Mouse (Mus musculus) gastrocnemius, adult 18-20 months (tissue): Measurements from ENCODE around the gene Tekt1. TPM values are rescaled to one million over a fixed set of nuclear protein-coding genes. Genes with fewer than 3 reads are reported as not detected.

Source experiments
- DNase-seq: peaks from one replicate; pipeline ENCODE4 v3.0.0; 2021; ENCODE audit warnings: low spot score
- long read RNA-seq, 2 experiments: library from polyadenylated mRNA; stranded (forward); transcript quantifications; one replicate each; pipeline ENCODE4 v2.0.0; 2021
- total RNA-seq, 2 experiments: library from RNA; stranded (reverse); gene quantifications; 2 replicates each; pipeline ENCODE4 v1.2.3; 2021

The Tekt1 gene
- 1 to 10 TPM; 1.6 to 3.4 TPM for total RNA-seq
- long read RNA-seq, experiment 1, transcript Tekt1-203 (8 exons, 1,397 nt), result major isoform, 5 of 10 reads
- long read RNA-seq, experiment 1, partial matches to known transcripts, result 4 of 10 reads
- long read RNA-seq, experiment 1, other reads (novel, unspliced or antisense), result 1 of 10 reads
- long read RNA-seq, experiment 2, partial matches to known transcripts, result 3 of 3 reads
- long read RNA-seq, experiment 2, other reads (novel, unspliced or antisense), result 0 of 3 reads

- DNase-seq, result no peak
Measured at GRCm38 (mm10) chr11:72362347-72362741, at the start of gene Tekt1. Gene Tekt1, minus strand, starts transcription at chr11:72362442.

GRCm38 (mm10) chr11:72411945-72412344 is 49.7 kb upstream of the Tekt1 start:
- DNase-seq, result no peak

GRCm38 (mm10) chr11:72411093-72411921 is 49.1 kb upstream of the Tekt1 start, which contains the start of gene Smtnl2:
Gene Smtnl2, minus strand, starts transcription at chr11:72411713.
- DNase-seq, result peak; percentile 93

GRCm38 (mm10) chr11:72410521-72411092 is 48.4 kb upstream of the Tekt1 start:
- no peak for DNase-seq

GRCm38 (mm10) chr11:72409649-72410385 is 47.6 kb upstream of the Tekt1 start:
- DNase-seq, result no peak

GRCm38 (mm10) chr11:72408451-72409170 is 46.4 kb upstream of the Tekt1 start:
- no peak for DNase-seq

GRCm38 (mm10) chr11:72407574-72407973 is 45.3 kb upstream of the Tekt1 start:
- DNase-seq, result no peak

- no peak for DNase-seq
Measured at GRCm38 (mm10) chr11:72407081-72407480, 44.8 kb upstream of the Tekt1 start.

- DNase-seq, result no peak
Measured at GRCm38 (mm10) chr11:72406079-72406675, 43.9 kb upstream of the Tekt1 start.

- no peak for DNase-seq
Measured at GRCm38 (mm10) chr11:72405532-72405931, 43.3 kb upstream of the Tekt1 start.

- DNase-seq, result no peak
Measured at GRCm38 (mm10) chr11:72402969-72403368, 40.7 kb upstream of the Tekt1 start.

GRCm38 (mm10) chr11:72402017-72402416 is 39.8 kb upstream of the Tekt1 start:
- DNase-seq, result no peak

GRCm38 (mm10) chr11:72401068-72401467 is 38.8 kb upstream of the Tekt1 start:
- no peak for DNase-seq

- no peak for DNase-seq
Measured at GRCm38 (mm10) chr11:72397811-72398525, 35.7 kb upstream of the Tekt1 start.

GRCm38 (mm10) chr11:72397072-72397471 is 34.8 kb upstream of the Tekt1 start:
- peak; percentile 89 for DNase-seq

- DNase-seq, result peak; percentile 45
Measured at GRCm38 (mm10) chr11:72396621-72397020, 34.4 kb upstream of the Tekt1 start.

GRCm38 (mm10) chr11:72395652-72396051 is 33.4 kb upstream of the Tekt1 start:
- DNase-seq, result peak; percentile 62

GRCm38 (mm10) chr11:72394694-72395093 is 32.5 kb upstream of the Tekt1 start:
- no peak for DNase-seq

- peak; percentile 86 for DNase-seq
Measured at GRCm38 (mm10) chr11:72393669-72394068, 31.4 kb upstream of the Tekt1 start.

GRCm38 (mm10) chr11:72393243-72393642 is 31.0 kb upstream of the Tekt1 start:
- no peak for DNase-seq
